Mouse (Mus musculus): Measurements from ENCODE around the gene Elmsan1.

DNA sequence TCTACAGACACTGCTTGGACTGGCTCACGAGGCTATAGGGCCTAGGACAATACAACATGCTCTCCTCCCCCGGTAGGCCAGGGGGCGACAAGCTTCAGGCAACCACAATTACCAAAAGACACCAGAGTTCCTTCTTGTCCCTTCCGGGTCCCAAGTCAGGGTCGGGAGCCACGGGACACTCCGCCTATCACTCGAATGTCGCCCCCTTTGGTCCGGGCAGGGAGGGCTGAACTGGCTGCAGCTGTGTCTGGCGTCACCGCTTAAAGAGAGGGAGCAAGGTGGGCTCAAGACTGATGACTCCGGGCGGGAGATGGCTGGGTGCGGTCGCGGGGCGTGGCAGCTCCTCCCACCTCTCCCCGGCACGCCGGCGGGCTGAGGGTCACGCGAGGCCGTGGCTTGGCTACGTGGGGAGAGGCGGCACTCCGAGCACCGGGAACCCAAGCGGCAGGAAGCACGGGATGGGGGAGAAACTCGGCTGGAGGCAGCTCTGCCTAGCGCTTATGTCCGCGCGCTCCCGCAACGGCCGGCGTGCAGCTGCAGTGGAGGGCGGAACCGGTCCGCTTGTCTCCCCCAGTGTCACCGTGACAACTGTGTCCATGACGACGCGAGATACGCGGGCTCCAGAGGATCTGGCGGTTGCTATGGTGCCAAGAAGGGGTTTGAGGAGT is 70.6 kb downstream of the Elmsan1 start, which contains the start of gene Pnma1:
- 0 out of 2 replicates have a peak, but pooled peaks have one; percentile 29 for TF ChIP-seq HCFC1 (IDR thresholded peaks at IDR 0.05; ENCODE audit: borderline replicate concordance, insufficient read depth, low read length)
- TF ChIP-seq ZNF384 (IDR thresholded peaks at IDR 0.05; ENCODE audit: low read depth, low read length) = no peak

Measured in ES-E14 (cell line).